Comparison of ENCODE assay signal across 22 mouse cellular contexts in genomic region chr19:56995441-56995840, GRCm38 (mm10). TPM values are rescaled to one million over a fixed set of nuclear protein-coding genes. Genes with fewer than 3 reads are reported as not detected.
DNase-seq lines count a peak whose midpoint lies in the region; ATAC-seq lines count a peak whose summit lies in the region.
"Had no signal": no experiment of that assay in that cellular context is flagged by ENCODE, and none has a peak within 500 bp of the region (broad histone marks: within the 10 kb centered on the region; RNA-seq: fewer than 3 reads in every experiment).

No protein-coding gene starts in this region.

- peak; percentile 74 to 79 for DNase-seq in adrenal gland, adult (ENCODE audit: inconsistent age in 2 of 2, low spot score in 1 of 2)
- DNase-seq in adrenal gland, adult 18-20 months (ENCODE audit: low spot score in 2 of 2) = no peak
- DNase-seq in kidney, adult 11 months = peak; percentile 79
- no peak for DNase-seq in embryonic facial prominence, embryonic 10.5 days (ENCODE audit: low spot score)
- DNase-seq in kidney, postnatal 14 days = peak; percentile 61
- DNase-seq in spleen, adult 12 weeks (ENCODE audit: low spot score) = no peak
- no peak for DNase-seq in thymus, postnatal 14 days
- DNase-seq: adrenal gland, adult 8-10 months; B cell, adult 2 months; cerebellum, adult 11 months; cerebellum, adult 9-10 months; cerebellum, postnatal 36 days; forebrain, postnatal 0 days; heart, postnatal 14 days had no signal

- no peak overlapping the region for H3K27ac ChIP-seq in kidney, embryonic 16.5 days (ENCODE audit: low read length)
- H3K27ac ChIP-seq in embryonic facial prominence, embryonic 10.5 days (replicated peaks) = 0 out of 2 replicates have a peak overlapping the region, but pooled peaks have one; percentile 15
- H3K27ac ChIP-seq: forebrain, embryonic 13.5 days; heart, adult 2 months; heart, embryonic 15.5 days; hindbrain, embryonic 15.5 days had no signal

- no peak overlapping the region for H3K4me2 ChIP-seq in kidney, embryonic 16.5 days (replicated peaks; ENCODE audit: low read depth, low read length)
- H3K4me2 ChIP-seq: forebrain, embryonic 13.5 days; heart, embryonic 11.5 days; heart, embryonic 15.5 days; hindbrain, embryonic 15.5 days had no signal

- H3K9me3 ChIP-seq in kidney, embryonic 16.5 days (ENCODE audit: low read length) = no peaks in the 10 kb centered on the region
- H3K9me3 ChIP-seq in embryonic facial prominence, embryonic 10.5 days = no peaks in the 10 kb centered on the region
- H3K9me3 ChIP-seq: forebrain, embryonic 13.5 days; G1E; heart, embryonic 15.5 days; hindbrain, embryonic 15.5 days had no signal

- H3K27me3 ChIP-seq in kidney, embryonic 16.5 days (ENCODE audit: insufficient read depth, low read length) = no peaks in the 10 kb centered on the region
- H3K27me3 ChIP-seq in embryonic facial prominence, embryonic 10.5 days (replicated peaks; ENCODE audit: low read depth, poor library complexity, severe bottlenecking) = 0 out of 2 replicates have a peak, but pooled peaks cover 5% of the 10 kb centered on the region
- H3K27me3 ChIP-seq: forebrain, embryonic 13.5 days; heart, embryonic 15.5 days; hindbrain, embryonic 15.5 days had no signal

- no peak for ATAC-seq in kidney, embryonic 16.5 days (ENCODE audit: low FRiP score, low TSS enrichment)
- ATAC-seq: CD4-positive, CD25-positive, alpha-beta regulatory T cell, adult 4 months; forebrain, embryonic 13.5 days; forebrain, postnatal 0 days had no signal

- no peak overlapping the region for H3K4me3 ChIP-seq in kidney, embryonic 16.5 days (ENCODE audit: low read length)
- H3K4me3 ChIP-seq in embryonic facial prominence, embryonic 10.5 days = no peak overlapping the region
- H3K4me3 ChIP-seq: forebrain, embryonic 13.5 days; heart, adult 2 months; heart, embryonic 15.5 days; hindbrain, embryonic 15.5 days had no signal

- no peaks in the 10 kb centered on the region for H3K36me3 ChIP-seq in kidney, embryonic 16.5 days (ENCODE audit: insufficient read depth, low read length)
- H3K36me3 ChIP-seq in embryonic facial prominence, embryonic 10.5 days (replicated peaks) = no peaks in the 10 kb centered on the region
- H3K36me3 ChIP-seq: G1E; heart, embryonic 15.5 days; hindbrain, embryonic 15.5 days had no signal

- no peak overlapping the region for H3K9ac ChIP-seq in kidney, embryonic 16.5 days (replicated peaks; ENCODE audit: low read length)
- H3K9ac ChIP-seq: forebrain, embryonic 13.5 days; forebrain, postnatal 0 days; heart, embryonic 15.5 days; hindbrain, embryonic 15.5 days had no signal

- WGBS in kidney, embryonic 16.5 days = 72% methylated on average over 4 of the region's 4 CpGs
- WGBS in embryonic facial prominence, embryonic 10.5 days = 89% methylated on average over 4 of the region's 4 CpGs

- peaks cover 39% of the 10 kb centered on the region for H3K4me1 ChIP-seq in kidney, embryonic 16.5 days (ENCODE audit: insufficient read depth, low read length)
- H3K4me1 ChIP-seq in embryonic facial prominence, embryonic 10.5 days = peaks cover 56% of the 10 kb centered on the region

RNA-seq across cellular contexts. Expression of gene Afap1l2, which starts 12.6 kb away (rescaled TPM):
- total RNA-seq in adrenal gland, adult 18-20 months (2021) = 10 to 100 TPM; 36.0 to 43.6 TPM
- polyA plus RNA-seq in kidney, embryonic 16.5 days (2015; fragmentation: Nextera tagmentation; extraction: Ambion mirVana) = 22.0 and 22.3 TPM in 2 replicates
- 4.4 and 5.2 TPM in 2 replicates for polyA plus RNA-seq in embryonic facial prominence, embryonic 10.5 days (2016; fragmentation: Nextera tagmentation; extraction: Ambion mirVana)
- polyA plus RNA-seq: CD4-positive, CD25-positive, alpha-beta regulatory T cell, adult 4 months; G1E had no signal

Comparison
In these comparisons a context has a peak if more than half of its experiments do, and no peak if none do; other contexts are left out.
1. DNase-seq: peak in adrenal gland, adult (2 of 2), kidney, adult 11 months (single experiment) and kidney, postnatal 14 days (single experiment); none in adrenal gland, adult 18-20 months (0 of 2), embryonic facial prominence, embryonic 10.5 days (single experiment), spleen, adult 12 weeks (single experiment) and thymus, postnatal 14 days (single experiment).